Mouse (Mus musculus) C2C12 (cell line): ENCODE data around the gene Ccdc61. TPM values are rescaled to one million over a fixed set of nuclear protein-coding genes. Genes with fewer than 3 reads are reported as not detected.

ENCODE experiments used
- H3K27me3 ChIP-seq: one replicate; pipeline ENCODE4 v1.6.1; 2011; ENCODE audit not compliant: control insufficient read depth, insufficient read depth, insufficient read length
- H3K36me3 ChIP-seq: one replicate; pipeline ENCODE4 v1.6.1; 2011; ENCODE audit not compliant: control insufficient read depth, insufficient read depth
- H3K4me3 ChIP-seq: one replicate; pipeline ENCODE4 v1.5.1; 2011; ENCODE audit warnings: mild to moderate bottlenecking, control low read depth; ENCODE audit not compliant: poor library complexity, insufficient read depth, severe bottlenecking
- H3K79me2 ChIP-seq: one replicate; pipeline ENCODE4 v1.6.1; 2011; ENCODE audit not compliant: control insufficient read depth, insufficient read depth
- H3K79me3 ChIP-seq: one replicate; pipeline ENCODE4 v1.6.1; 2011; ENCODE audit warnings: low read depth, control low read depth
- H3ac ChIP-seq: one replicate; pipeline ENCODE3; 2011; ENCODE audit warnings: low read depth; ENCODE audit not compliant: control insufficient read depth, insufficient read length
- CEBPB ChIP-seq: IDR thresholded peaks from one replicate; pipeline ENCODE4 v1.6.1; 2011; ENCODE audit warnings: low read depth, mild to moderate bottlenecking, control low read depth, moderate library complexity
- CTCF ChIP-seq: IDR thresholded peaks from one replicate; pipeline ENCODE4 v1.5.1; 2011; ENCODE audit not compliant: control insufficient read depth, insufficient read depth, insufficient read length
- FOSL1 ChIP-seq: IDR thresholded peaks from one replicate; pipeline ENCODE4 v1.8.0; 2011; ENCODE audit warnings: mild to moderate bottlenecking, low read length; ENCODE audit not compliant: poor library complexity, insufficient read depth, severe bottlenecking
- MAX ChIP-seq: IDR thresholded peaks from one replicate; pipeline ENCODE4 v1.6.1; 2011; ENCODE audit warnings: mild to moderate bottlenecking, control low read depth
- MYOD1 ChIP-seq: IDR thresholded peaks from one replicate; pipeline ENCODE4 v1.6.1; 2011; ENCODE audit warnings: low read depth; ENCODE audit not compliant: control insufficient read depth, insufficient read length
- MYOG ChIP-seq: IDR thresholded peaks from one replicate; pipeline ENCODE4 v1.6.1; 2011; ENCODE audit not compliant: control insufficient read depth, insufficient read length; ENCODE audit errors: extremely low read depth
- USF1 ChIP-seq: IDR thresholded peaks from one replicate; pipeline ENCODE4 v1.6.1; 2011; ENCODE audit warnings: low read depth, mild to moderate bottlenecking, control low read depth, moderate library complexity
- polyA plus RNA-seq: library from polyadenylated mRNA; unstranded; fragments of >200 nt; fragmentation: generic; extraction: Trizol; gene quantifications from one replicate; pipeline ENCODE4 v1.2.1, GENCODE M21; 2012; ENCODE audit warnings: missing spikeins

Ccdc61 gene
- polyA plus RNA-seq, 1 experiment: 10.8 TPM

DNA sequence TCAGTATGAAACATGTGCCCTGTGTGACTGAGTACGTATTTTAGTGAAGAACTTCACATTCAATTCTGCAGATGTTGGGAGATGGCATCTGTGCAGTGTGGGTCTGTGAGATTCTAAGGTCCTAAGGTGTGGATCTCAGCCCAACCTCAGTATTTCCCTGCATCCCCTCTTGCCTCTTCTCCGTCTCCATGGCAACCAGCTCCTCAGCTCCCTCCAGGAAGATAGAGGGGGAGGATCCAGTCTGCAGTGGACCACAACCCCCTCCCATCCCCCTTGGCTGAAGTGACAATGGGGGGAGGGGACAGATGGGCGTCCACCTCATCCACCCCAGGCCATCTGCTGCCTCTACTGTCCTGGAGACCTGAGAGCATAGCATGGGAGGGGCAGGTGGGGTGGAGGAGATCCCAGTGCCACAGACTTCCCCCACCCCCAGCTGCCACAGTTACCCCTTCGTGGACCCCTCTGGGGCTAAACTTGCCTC lies 13.5 kb upstream of the Ccdc61 start:
- peaks cover 43% of the 10 kb centered on the region for H3K27me3 ChIP-seq

DNA sequence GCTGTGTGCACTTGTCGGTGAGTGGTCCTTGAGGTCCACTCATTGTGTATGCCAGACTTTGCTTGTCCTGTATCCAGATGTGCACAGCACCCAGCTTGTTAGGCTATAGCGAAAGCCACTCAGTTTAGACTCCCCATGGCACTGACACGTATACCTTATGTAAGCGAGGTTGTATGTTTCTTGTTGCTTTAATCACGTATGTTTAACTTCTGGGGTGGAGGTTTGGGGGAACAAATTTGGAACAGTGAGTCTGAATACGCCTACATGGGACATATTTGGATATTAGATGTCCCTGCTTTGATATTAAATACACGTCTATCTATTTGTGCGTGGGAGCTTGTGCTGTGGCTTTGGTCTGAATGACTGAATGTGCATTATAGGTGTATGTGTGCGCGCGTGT lies 13.1 kb upstream of the Ccdc61 start:
- H3K36me3 ChIP-seq: no peaks in the 10 kb centered on the region
- no peak overlapping the region for H3ac ChIP-seq
- H3K27me3 ChIP-seq: peaks cover 44% of the 10 kb centered on the region
- H3K4me3 ChIP-seq: no peak overlapping the region
- H3K79me3 ChIP-seq: no peaks in the 10 kb centered on the region
- H3K79me2 ChIP-seq: no peaks in the 10 kb centered on the region
- no peak for TF ChIP-seq CEBPB
- TF ChIP-seq CTCF: no peak
- TF ChIP-seq FOSL1: no peak
- no peak for TF ChIP-seq MAX
- no peak for TF ChIP-seq USF1
- no peak for TF ChIP-seq MYOG
- no peak for TF ChIP-seq MYOD1

More for the DNA sequence above, 13.5 kb upstream of the Ccdc61 start:
- no peaks in the 10 kb centered on the region for H3K79me3 ChIP-seq
- H3K79me2 ChIP-seq: no peaks in the 10 kb centered on the region
- H3K36me3 ChIP-seq: no peaks in the 10 kb centered on the region
- no peak overlapping the region for H3K4me3 ChIP-seq
- no peak for TF ChIP-seq USF1
- no peak for TF ChIP-seq MYOG
- no peak for TF ChIP-seq FOSL1
- TF ChIP-seq CEBPB: no peak
- no peak for TF ChIP-seq CTCF
- no peak for TF ChIP-seq MYOD1
- no peak overlapping the region for H3ac ChIP-seq

DNA sequence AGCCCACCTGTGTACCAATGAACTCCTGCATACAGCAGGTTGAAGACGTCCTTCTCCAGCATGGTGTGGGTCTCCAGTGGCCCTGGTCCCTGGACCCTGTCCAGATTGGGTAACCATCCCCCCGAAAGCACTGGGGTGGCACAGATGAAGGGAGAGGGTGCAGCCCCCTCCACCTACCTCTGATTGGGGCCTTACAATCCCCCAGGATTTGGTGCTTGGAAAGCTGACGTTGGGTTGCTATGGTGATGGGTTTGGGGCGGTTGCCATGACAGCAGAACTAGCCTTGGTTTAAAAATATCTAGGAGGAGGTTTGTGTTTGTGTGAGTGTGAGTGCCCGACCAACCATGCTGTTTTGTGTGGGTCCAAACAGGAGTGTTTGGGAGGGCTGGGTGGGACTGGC lies 12.6 kb upstream of the Ccdc61 start:
- H3K4me3 ChIP-seq: no peak overlapping the region
- peaks cover 39% of the 10 kb centered on the region for H3K27me3 ChIP-seq
- H3K36me3 ChIP-seq: no peaks in the 10 kb centered on the region
- no peaks in the 10 kb centered on the region for H3K79me2 ChIP-seq
- no peak for TF ChIP-seq FOSL1
- no peak for TF ChIP-seq MYOG
- no peak for TF ChIP-seq MYOD1
- no peak for TF ChIP-seq USF1
- no peak for TF ChIP-seq CEBPB
- H3K79me3 ChIP-seq: no peaks in the 10 kb centered on the region
- no peak overlapping the region for H3ac ChIP-seq

DNA sequence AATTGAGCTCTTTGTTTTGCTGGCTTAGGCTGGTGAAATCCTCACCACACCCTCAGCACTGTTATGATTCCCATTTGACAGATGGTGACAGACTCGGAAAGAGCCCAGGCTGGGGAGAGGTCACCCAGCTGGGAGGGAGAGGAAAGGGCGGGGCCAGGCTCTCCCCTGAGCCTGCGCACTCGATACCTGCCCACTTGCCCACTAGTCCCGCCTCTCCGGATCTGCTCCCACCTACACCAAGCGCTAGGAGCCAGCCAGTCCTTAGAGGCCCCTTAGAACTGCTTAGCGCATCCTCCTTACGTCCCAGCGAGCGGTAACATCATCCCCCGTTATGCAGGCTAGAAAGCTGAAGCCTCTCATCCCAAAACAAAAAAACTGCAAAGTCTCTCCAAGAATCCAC lies 10.9 kb upstream of the Ccdc61 start:
- TF ChIP-seq MAX: no peak
- no peak for TF ChIP-seq CTCF
- TF ChIP-seq MYOG: no peak
- TF ChIP-seq MYOD1: no peak
- TF ChIP-seq FOSL1: no peak
- no peak for TF ChIP-seq CEBPB
- no peak for TF ChIP-seq USF1
- H3K79me3 ChIP-seq: no peaks in the 10 kb centered on the region
- H3K79me2 ChIP-seq: no peaks in the 10 kb centered on the region
- H3K27me3 ChIP-seq: peaks cover 22% of the 10 kb centered on the region
- no peaks in the 10 kb centered on the region for H3K36me3 ChIP-seq
- no peak overlapping the region for H3K4me3 ChIP-seq
- H3ac ChIP-seq: peak overlapping the region; percentile 7

DNA sequence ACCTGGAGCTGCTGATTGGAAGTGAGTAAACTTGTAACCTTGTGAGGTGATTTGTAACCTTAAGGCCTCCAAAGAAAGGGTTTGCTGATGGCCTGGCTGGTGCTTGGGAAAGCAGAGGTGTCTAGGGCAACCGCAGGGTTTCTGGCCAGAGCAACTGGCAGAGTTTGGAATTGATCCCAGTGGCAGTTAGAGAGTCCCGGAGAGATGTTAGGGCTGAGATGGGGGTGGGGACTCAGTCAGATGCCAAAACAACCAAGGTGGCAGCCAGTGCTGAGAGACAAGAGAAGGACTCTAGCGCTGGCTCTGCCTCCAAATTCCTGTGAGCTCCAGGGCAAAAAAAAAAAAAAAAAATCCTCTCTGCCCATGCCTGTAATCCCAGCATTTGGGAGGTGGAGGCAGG lies 7.7 kb upstream of the Ccdc61 start:
- no peaks in the 10 kb centered on the region for H3K79me2 ChIP-seq
- no peak overlapping the region for H3ac ChIP-seq

DNA sequence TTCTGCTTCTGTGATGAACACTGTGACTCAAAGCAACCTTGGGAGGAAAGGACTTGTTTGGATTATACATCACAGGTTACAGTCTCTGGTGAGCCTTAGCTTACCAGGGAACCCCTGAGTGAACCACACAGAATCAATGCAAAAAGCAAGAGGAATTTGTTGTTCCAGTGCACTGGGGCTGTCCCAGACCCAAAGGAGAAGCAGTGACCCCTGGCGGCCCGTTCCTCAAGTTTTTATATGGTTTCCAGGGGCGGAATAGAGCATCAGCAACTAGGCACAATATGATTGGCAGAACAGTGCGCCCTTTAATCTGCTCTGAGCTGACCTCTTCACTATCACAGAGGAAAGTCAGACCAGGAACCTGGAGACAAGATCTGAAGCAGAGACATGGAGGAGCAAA lies 6.0 kb upstream of the Ccdc61 start:
- Histone ChIP-seq H3K4me3 (no peak overlapping the region), H3K79me3 (no peaks in the 10 kb centered on the region), H3K36me3 (no peaks in the 10 kb centered on the region), H3ac (no peak overlapping the region), H3K27me3 (peaks cover 3% of the 10 kb centered on the region), H3K79me2 (no peaks in the 10 kb centered on the region)
- no peak for TF ChIP-seq MYOG
- no peak for TF ChIP-seq CEBPB
- no peak for TF ChIP-seq FOSL1
- TF ChIP-seq USF1: no peak
- TF ChIP-seq CTCF: no peak
- no peak for TF ChIP-seq MYOD1
- TF ChIP-seq MAX: no peak

More for the DNA sequence above, 7.7 kb upstream of the Ccdc61 start:
- H3K36me3 ChIP-seq: no peaks in the 10 kb centered on the region
- no peak for TF ChIP-seq USF1
- TF ChIP-seq MYOG: no peak
- TF ChIP-seq CTCF: no peak
- TF ChIP-seq CEBPB: no peak
- TF ChIP-seq FOSL1: no peak
- TF ChIP-seq MAX: no peak
- TF ChIP-seq MYOD1: no peak
- H3K27me3 ChIP-seq: peaks cover 4% of the 10 kb centered on the region
- H3K4me3 ChIP-seq: no peak overlapping the region
- no peaks in the 10 kb centered on the region for H3K79me3 ChIP-seq

DNA sequence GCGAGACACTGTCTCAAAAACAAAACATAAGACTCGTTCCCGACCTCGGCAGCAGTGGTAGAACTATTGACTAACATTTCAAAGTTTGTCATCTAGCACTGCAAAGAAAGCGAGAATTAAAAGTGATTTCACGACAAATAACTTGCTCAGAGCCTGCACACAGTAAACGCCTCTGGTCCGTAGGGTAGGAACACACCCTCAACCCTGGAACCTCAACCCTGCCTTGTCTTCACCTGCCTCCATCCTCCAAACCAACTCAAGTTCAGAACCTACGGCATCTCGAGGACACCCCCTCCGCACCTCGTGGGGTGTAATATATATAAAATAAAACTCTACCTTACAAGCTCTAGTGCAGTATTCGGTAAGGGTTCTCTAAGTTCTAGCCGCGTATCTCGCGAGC lies 418 bp downstream of the Ccdc61 start:
- Histone ChIP-seq H3K4me3 (peak overlapping the region; percentile 51), H3K79me2 (no peaks in the 10 kb centered on the region), H3K36me3 (no peaks in the 10 kb centered on the region), H3K27me3 (no peaks in the 10 kb centered on the region), H3ac (peak overlapping the region; percentile 70), H3K79me3 (no peaks in the 10 kb centered on the region)
- no peak for TF ChIP-seq USF1
- no peak for TF ChIP-seq MYOD1
- TF ChIP-seq MAX: no peak
- no peak for TF ChIP-seq CTCF
